Mouse (Mus musculus): ENCODE measurements around the gene Pde6d. TPM values are rescaled to one million over a fixed set of nuclear protein-coding genes. Genes with fewer than 3 reads are reported as not detected.
A peak's percentile ranks its signal among the peaks of the same experiment; 100 is the strongest.
"Not testable (repeated sequence)": the region's sequence is repeated elsewhere in the genome, so short reads cannot be mapped to it uniquely, and the experiment has no call there.

Gene Pde6d
- polyA plus RNA-seq, 1 experiment = 6.6 TPM

DNA sequence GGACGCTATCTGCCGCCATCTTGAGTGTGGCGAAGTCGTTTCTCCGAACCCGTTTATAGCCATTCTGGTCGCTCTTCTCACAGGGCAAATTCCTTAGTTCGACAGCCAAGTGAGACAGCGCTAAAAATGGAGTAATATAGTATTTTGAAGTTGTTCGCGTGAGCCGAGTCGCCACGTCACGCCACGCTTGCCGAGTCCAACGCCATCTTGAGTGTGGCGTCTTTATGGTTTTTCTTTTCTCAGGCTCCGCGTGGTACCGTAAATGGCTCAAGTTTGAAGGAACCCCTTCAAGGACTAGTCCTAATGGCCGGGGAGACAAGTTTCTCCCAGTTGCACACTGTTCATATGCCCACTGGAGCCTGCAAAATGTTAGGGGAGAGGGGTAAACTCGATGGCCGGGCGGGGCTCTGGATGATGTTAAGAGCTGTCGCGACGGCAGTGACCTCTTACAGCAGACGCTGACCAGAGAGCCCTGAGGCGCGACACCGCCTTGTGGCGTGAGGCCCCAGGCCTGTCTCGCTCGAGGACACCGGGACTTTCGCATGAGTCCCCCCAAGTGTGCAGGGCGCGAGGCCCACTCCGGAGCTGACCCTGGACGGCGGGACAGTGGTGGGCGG, 56.8 kb downstream of the Pde6d start:
- Histone ChIP-seq H3K4me1 (ENCODE audit: control insufficient read depth) (peaks cover 65% of the 10 kb centered on the region), H3K36me3 (ENCODE audit: control insufficient read depth) (peaks cover 22% of the 10 kb centered on the region), H3K27me3 (ENCODE audit: control insufficient read depth) (no peaks in the 10 kb centered on the region), H3K4me3 (replicated peaks) (peak overlapping the region; percentile 100), H3K9me3 (ENCODE audit: control insufficient read depth, low read length) (no peaks in the 10 kb centered on the region)
- no peak for TF ChIP-seq TAL1 (IDR thresholded peaks at IDR 0.05; ENCODE audit: low read length)
- TF ChIP-seq GATA1 (IDR thresholded peaks at IDR 0.05; ENCODE audit: low read length) = no peak

GRCm38 (mm10) chr1:86524619-86525498, 57.6 kb downstream of the Pde6d start:
- Histone ChIP-seq H3K4me3 (replicated peaks) (peak overlapping the region; percentile 100), H3K4me1 (ENCODE audit: control insufficient read depth) (peaks cover 68% of the 10 kb centered on the region), H3K27me3 (ENCODE audit: control insufficient read depth) (no peaks in the 10 kb centered on the region), H3K36me3 (ENCODE audit: control insufficient read depth) (peaks cover 20% of the 10 kb centered on the region), H3K9me3 (ENCODE audit: control insufficient read depth, low read length) (no peaks in the 10 kb centered on the region)
- TF ChIP-seq GATA1 (IDR thresholded peaks at IDR 0.05; ENCODE audit: low read length) (no peak), TAL1 (IDR thresholded peaks at IDR 0.05; ENCODE audit: low read length) (no peak)

GRCm38 (mm10) chr1:86523776-86524618, 58.4 kb downstream of the Pde6d start:
- no peaks in the 10 kb centered on the region for H3K9me3 ChIP-seq (ENCODE audit: control insufficient read depth, low read length)
- peaks cover 12% of the 10 kb centered on the region for H3K36me3 ChIP-seq (ENCODE audit: control insufficient read depth)
- H3K4me3 ChIP-seq (replicated peaks) = peak overlapping the region; percentile 100
- H3K4me1 ChIP-seq (ENCODE audit: control insufficient read depth) = peaks cover 60% of the 10 kb centered on the region
- no peak; the same call in 1 of the 2 replicates for TF ChIP-seq GATA1 (IDR thresholded peaks at IDR 0.05; ENCODE audit: low read length)
- TF ChIP-seq TAL1 (IDR thresholded peaks at IDR 0.05; ENCODE audit: low read length) = peak; percentile 44; the same call in 2 of the 3 replicates
- no peaks in the 10 kb centered on the region; the same call in 1 of the 2 replicates for H3K27me3 ChIP-seq (ENCODE audit: control insufficient read depth)

- Histone ChIP-seq H3K4me1 (ENCODE audit: control insufficient read depth) (peaks cover 44% of the 10 kb centered on the region), H3K9me3 (ENCODE audit: control insufficient read depth, low read length) (no peaks in the 10 kb centered on the region), H3K27me3 (ENCODE audit: control insufficient read depth) (no peaks in the 10 kb centered on the region; the same call in 1 of the 2 replicates), H3K36me3 (ENCODE audit: control insufficient read depth) (no peaks in the 10 kb centered on the region), H3K4me3 (replicated peaks) (no peak overlapping the region)
- no peak for TF ChIP-seq TAL1 (IDR thresholded peaks at IDR 0.05; ENCODE audit: low read length)
- TF ChIP-seq GATA1 (IDR thresholded peaks at IDR 0.05; ENCODE audit: low read length) = no peak
Observed at GRCm38 (mm10) chr1:86522286-86522871, 60.0 kb downstream of the Pde6d start.

GRCm38 (mm10) chr1:86520361-86520760, 62.1 kb downstream of the Pde6d start:
- no peak overlapping the region for H3K4me3 ChIP-seq (replicated peaks)
- H3K9me3 ChIP-seq (ENCODE audit: control insufficient read depth, low read length) = no peaks in the 10 kb centered on the region
- no peaks in the 10 kb centered on the region for H3K36me3 ChIP-seq (ENCODE audit: control insufficient read depth)
- no peaks in the 10 kb centered on the region; the same call in 1 of the 2 replicates for H3K27me3 ChIP-seq (ENCODE audit: control insufficient read depth)
- no peak for TF ChIP-seq TAL1 (IDR thresholded peaks at IDR 0.05; ENCODE audit: low read length)
- no peak for TF ChIP-seq GATA1 (IDR thresholded peaks at IDR 0.05; ENCODE audit: low read length)
- H3K4me1 ChIP-seq (ENCODE audit: control insufficient read depth) = peaks cover 34% of the 10 kb centered on the region

GRCm38 (mm10) chr1:86517076-86517475, 65.4 kb downstream of the Pde6d start:
- TF ChIP-seq TAL1 (IDR thresholded peaks at IDR 0.05; ENCODE audit: low read length) (no peak), GATA1 (IDR thresholded peaks at IDR 0.05; ENCODE audit: low read length) (no peak)
- peaks cover 10% of the 10 kb centered on the region for H3K4me1 ChIP-seq (ENCODE audit: control insufficient read depth)
- no peaks in the 10 kb centered on the region for H3K36me3 ChIP-seq (ENCODE audit: control insufficient read depth)
- no peaks in the 10 kb centered on the region; the same call in 1 of the 2 replicates for H3K27me3 ChIP-seq (ENCODE audit: control insufficient read depth)
- H3K9me3 ChIP-seq (ENCODE audit: control insufficient read depth, low read length) = no peaks in the 10 kb centered on the region
- H3K4me3 ChIP-seq (replicated peaks) = no peak overlapping the region

GRCm38 (mm10) chr1:86515715-86516410, 66.6 kb downstream of the Pde6d start:
- Histone ChIP-seq H3K27me3 (ENCODE audit: control insufficient read depth) (no peaks in the 10 kb centered on the region; the same call in 1 of the 2 replicates), H3K9me3 (ENCODE audit: control insufficient read depth, low read length) (no peaks in the 10 kb centered on the region), H3K4me1 (ENCODE audit: control insufficient read depth) (peaks cover 18% of the 10 kb centered on the region), H3K36me3 (ENCODE audit: control insufficient read depth) (no peaks in the 10 kb centered on the region), H3K4me3 (replicated peaks) (no peak overlapping the region)
- TF ChIP-seq GATA1 (IDR thresholded peaks at IDR 0.05; ENCODE audit: low read length) (no peak), TAL1 (IDR thresholded peaks at IDR 0.05; ENCODE audit: low read length) (no peak)

DNA sequence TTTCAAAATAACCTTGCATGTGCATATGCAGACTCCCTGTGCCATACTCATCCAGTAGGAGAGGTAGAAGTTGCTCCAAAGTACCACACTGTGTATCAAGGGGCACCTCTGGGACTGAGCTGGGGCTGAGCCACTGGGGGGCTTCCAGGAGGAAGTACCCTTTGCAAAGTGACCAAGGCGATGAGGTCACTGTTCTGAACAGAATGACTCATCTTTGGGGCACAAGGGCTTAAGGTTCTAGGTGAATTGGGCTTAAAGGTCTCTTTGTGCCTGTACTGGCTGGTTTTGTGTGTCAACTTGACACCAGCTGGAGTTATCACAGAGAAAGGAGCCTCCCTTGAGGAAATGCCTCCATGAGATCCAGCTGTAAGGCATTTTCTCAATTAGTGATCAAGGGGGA, 69.4 kb downstream of the Pde6d start:
- H3K9me3 ChIP-seq (ENCODE audit: control insufficient read depth, low read length); H3K27me3 ChIP-seq (ENCODE audit: control insufficient read depth); H3K36me3 ChIP-seq (ENCODE audit: control insufficient read depth); H3K4me3 ChIP-seq (replicated peaks): not testable (repeated sequence)
- H3K4me1 ChIP-seq (ENCODE audit: control insufficient read depth) = peaks cover 29% of the 10 kb centered on the region

Measured in erythroblast, embryonic 14.5 days (primary cell).